Mouse (Mus musculus): ENCODE measurements around the gene Hectd3. TPM values are rescaled to one million over a fixed set of nuclear protein-coding genes. Genes with fewer than 3 reads are reported as not detected.

Hectd3 gene
- total and polyA plus RNA-seq, 2 experiments = 22.6 to 83.2 TPM

DNA sequence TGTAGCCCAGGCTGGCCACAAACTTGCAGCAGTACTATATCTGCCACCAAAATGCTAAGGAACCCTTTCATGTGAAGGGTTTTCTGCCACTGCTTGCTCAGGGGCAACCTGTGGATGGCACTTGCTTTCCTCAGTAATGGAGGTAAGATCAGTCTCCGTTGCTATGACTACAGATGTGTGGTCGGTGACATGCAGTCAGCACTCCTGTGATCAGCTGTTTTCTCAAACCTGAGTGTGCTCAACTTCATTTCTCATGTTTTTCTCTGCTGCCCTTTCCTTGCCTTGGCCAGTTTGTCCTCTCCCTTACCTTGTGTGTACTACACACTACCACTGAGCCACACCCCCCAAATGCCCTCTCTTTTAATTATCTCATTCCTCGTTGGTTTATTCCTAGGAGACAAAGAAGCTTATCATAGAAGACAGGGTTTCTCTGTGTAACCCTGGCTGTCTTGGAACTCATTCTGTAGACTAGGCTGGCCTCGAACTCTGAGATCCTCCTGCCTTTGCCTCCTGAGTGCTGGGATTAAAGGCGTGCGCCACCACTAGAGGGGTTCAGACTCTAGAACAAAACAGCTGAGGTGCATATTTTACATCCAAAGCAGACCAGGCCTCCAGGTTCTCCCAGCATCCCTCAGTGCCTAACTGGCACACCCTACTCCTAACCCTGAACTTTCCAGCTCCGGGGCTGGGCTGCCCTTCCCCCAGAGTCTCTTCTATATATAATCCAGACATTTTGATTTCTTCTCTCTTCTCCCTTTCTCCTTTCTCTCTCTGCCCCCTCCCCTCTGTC lies 10.7 kb downstream of the Hectd3 start:
- no peaks in the 10 kb centered on the region for H3K4me1 ChIP-seq (ENCODE audit: control insufficient read depth, insufficient read depth, low read length)
- no peak overlapping the region for H3K4me3 ChIP-seq (ENCODE audit: insufficient read depth, low read depth, low read length)
- WGBS = 84% methylated on average over 7 of the region's 7 CpGs
- TF ChIP-seq CTCF (IDR thresholded peaks at IDR 0.05; ENCODE audit: low read depth, low read length) (no peak), POLR2A (IDR thresholded peaks at IDR 0.05; ENCODE audit: extremely low read depth, insufficient read depth, low read length) (no peak)
- H3K79me2 ChIP-seq (ENCODE audit: control insufficient read depth, insufficient read depth, low read length) = no peaks in the 10 kb centered on the region
- H3K36me3 ChIP-seq (ENCODE audit: control insufficient read depth, insufficient read depth, low read length) = peaks cover 12% of the 10 kb centered on the region
- no peak overlapping the region for H3K27ac ChIP-seq (replicated peaks; ENCODE audit: insufficient read depth, low read depth, low read length)
- no peak overlapping the region for H3K9ac ChIP-seq (ENCODE audit: low read depth, low read length)
- H3K27me3 ChIP-seq (ENCODE audit: control insufficient read depth, insufficient read depth, low read length) = no peaks in the 10 kb centered on the region
- no peak for DNase-seq (ENCODE audit: extremely low read depth, low read depth, low spot score)

DNA sequence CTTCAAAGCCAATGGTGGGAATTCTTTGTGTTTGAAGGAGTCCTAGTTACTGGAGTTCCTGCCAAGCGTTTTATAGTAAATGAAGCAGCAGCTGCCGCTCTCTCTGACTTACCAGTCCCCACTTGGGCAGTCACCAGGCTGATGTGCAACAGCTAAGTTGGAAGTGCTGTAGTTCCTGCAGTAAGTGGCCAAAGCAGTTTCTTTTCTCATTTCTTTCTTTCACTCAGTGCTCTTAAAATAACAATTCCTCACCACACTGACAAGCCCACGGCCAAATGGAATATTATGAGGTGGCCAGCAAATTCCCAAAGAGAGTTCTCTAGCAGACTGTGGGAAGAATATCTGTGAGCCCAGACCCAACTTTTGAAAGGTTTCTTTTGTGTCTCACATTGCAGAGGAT lies 11.9 kb downstream of the Hectd3 start:
- DNase-seq (ENCODE audit: extremely low read depth, low read depth, low spot score) = no peak
- Histone ChIP-seq H3K36me3 (ENCODE audit: control insufficient read depth, insufficient read depth, low read length) (peaks cover 9% of the 10 kb centered on the region; the same call in 1 of the 2 replicates), H3K4me3 (ENCODE audit: insufficient read depth, low read depth, low read length) (no peak overlapping the region), H3K79me2 (ENCODE audit: control insufficient read depth, insufficient read depth, low read length) (no peaks in the 10 kb centered on the region), H3K27me3 (ENCODE audit: control insufficient read depth, insufficient read depth, low read length) (no peaks in the 10 kb centered on the region), H3K4me1 (ENCODE audit: control insufficient read depth, insufficient read depth, low read length) (no peaks in the 10 kb centered on the region), H3K27ac (replicated peaks; ENCODE audit: insufficient read depth, low read depth, low read length) (no peak overlapping the region), H3K9ac (ENCODE audit: low read depth, low read length) (no peak overlapping the region)
- 78% methylated on average over 3 of the region's 3 CpGs for WGBS
- TF ChIP-seq POLR2A (IDR thresholded peaks at IDR 0.05; ENCODE audit: extremely low read depth, insufficient read depth, low read length) = no peak
- no peak for TF ChIP-seq CTCF (IDR thresholded peaks at IDR 0.05; ENCODE audit: low read depth, low read length)

DNA sequence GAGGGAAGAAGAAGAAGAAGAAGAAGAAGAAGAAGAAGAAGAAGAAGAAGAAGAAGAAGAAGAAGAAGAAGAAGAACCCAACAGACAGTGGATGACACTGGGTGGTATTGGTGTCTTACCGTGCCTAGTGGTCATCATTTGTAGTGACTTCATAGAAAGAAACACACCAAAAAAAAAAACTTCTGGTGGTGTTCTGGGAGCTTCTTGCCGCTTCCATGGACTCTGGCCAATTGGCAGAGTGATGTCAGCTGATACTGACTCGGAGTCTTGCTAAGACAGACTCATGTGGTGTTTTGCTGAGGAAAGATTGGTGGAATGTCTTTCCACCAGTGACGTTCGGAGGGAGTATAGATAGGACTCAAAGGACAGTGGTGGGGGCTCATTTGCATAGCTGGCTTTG lies 15.1 kb downstream of the Hectd3 start:
- H3K36me3 ChIP-seq (ENCODE audit: control insufficient read depth, insufficient read depth, low read length) = no peaks in the 10 kb centered on the region
- no peaks in the 10 kb centered on the region for H3K27me3 ChIP-seq (ENCODE audit: control insufficient read depth, insufficient read depth, low read length)
- WGBS = 80% methylated on average over 5 of the region's 5 CpGs
- TF ChIP-seq POLR2A (IDR thresholded peaks at IDR 0.05; ENCODE audit: extremely low read depth, insufficient read depth, low read length) = no peak
- no peak for TF ChIP-seq CTCF (IDR thresholded peaks at IDR 0.05; ENCODE audit: low read depth, low read length)
- H3K79me2 ChIP-seq (ENCODE audit: control insufficient read depth, insufficient read depth, low read length) = no peaks in the 10 kb centered on the region
- no peak for DNase-seq (ENCODE audit: extremely low read depth, low read depth, low spot score)
- H3K4me3 ChIP-seq (ENCODE audit: insufficient read depth, low read depth, low read length) = no peak overlapping the region
- no peaks in the 10 kb centered on the region for H3K4me1 ChIP-seq (ENCODE audit: control insufficient read depth, insufficient read depth, low read length)
- H3K27ac ChIP-seq (replicated peaks; ENCODE audit: insufficient read depth, low read depth, low read length) = no peak overlapping the region
- no peak overlapping the region for H3K9ac ChIP-seq (ENCODE audit: low read depth, low read length)

DNA sequence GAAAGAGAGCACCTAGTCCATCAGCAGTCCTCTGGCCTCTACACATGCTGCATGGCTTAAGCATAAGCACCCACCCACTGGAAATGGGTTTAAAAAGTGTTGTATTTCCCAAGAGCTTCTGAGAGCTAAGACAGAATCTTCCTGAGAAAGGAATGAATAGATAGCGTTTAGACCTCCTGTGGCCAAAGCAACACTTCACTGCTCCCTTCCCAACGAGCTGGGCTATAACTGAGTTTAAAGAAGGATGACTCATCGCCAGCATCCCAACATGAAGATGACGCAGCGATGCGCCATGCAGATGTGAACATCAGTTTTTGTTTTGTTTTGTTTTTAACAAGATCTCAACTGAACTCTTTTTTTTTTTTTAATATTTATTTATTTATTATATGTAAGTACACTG lies 18.5 kb downstream of the Hectd3 start:
- H3K79me2 ChIP-seq (ENCODE audit: control insufficient read depth, insufficient read depth, low read length) = no peaks in the 10 kb centered on the region
- TF ChIP-seq CTCF (IDR thresholded peaks at IDR 0.05; ENCODE audit: low read depth, low read length) = no peak
- no peak for TF ChIP-seq POLR2A (IDR thresholded peaks at IDR 0.05; ENCODE audit: extremely low read depth, insufficient read depth, low read length)
- DNase-seq (ENCODE audit: extremely low read depth, low read depth, low spot score) = no peak
- H3K36me3 ChIP-seq (ENCODE audit: control insufficient read depth, insufficient read depth, low read length) = no peaks in the 10 kb centered on the region
- no peak overlapping the region for H3K9ac ChIP-seq (ENCODE audit: low read depth, low read length)
- H3K27me3 ChIP-seq (ENCODE audit: control insufficient read depth, insufficient read depth, low read length) = no peaks in the 10 kb centered on the region
- 86% methylated on average over 6 of the region's 6 CpGs for WGBS
- no peak overlapping the region for H3K27ac ChIP-seq (replicated peaks; ENCODE audit: insufficient read depth, low read depth, low read length)
- no peaks in the 10 kb centered on the region for H3K4me1 ChIP-seq (ENCODE audit: control insufficient read depth, insufficient read depth, low read length)
- H3K4me3 ChIP-seq (ENCODE audit: insufficient read depth, low read depth, low read length) = no peak overlapping the region

DNA sequence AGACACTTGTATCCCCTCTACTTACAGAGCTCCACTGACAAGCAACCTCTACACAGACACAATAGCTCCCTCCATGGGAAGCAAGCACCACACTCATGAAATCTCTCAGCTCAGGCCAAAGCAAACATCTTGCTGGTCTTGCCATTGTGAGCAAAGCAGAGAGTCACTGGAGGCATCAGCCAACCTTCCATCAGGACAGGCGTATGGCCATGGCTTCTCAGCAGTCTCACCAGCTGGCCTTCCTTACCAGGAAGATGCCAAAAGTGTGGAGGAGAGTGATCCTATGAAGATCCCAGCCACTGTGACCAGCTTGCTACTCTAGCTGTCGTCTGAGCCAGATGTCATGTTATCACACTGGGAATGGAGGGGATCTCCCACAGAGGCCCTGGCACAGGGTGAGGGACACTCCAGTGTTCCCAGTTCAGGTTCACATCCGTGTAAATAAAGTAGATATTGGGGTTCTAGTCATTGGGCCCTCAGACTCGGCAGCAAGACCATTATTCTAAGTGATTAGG lies 19.8 kb downstream of the Hectd3 start:
- DNase-seq (ENCODE audit: extremely low read depth, low read depth, low spot score) = no peak
- Histone ChIP-seq H3K4me1 (ENCODE audit: control insufficient read depth, insufficient read depth, low read length) (0 out of 2 replicates have a peak, but pooled peaks cover 2% of the 10 kb centered on the region), H3K27me3 (ENCODE audit: control insufficient read depth, insufficient read depth, low read length) (no peaks in the 10 kb centered on the region), H3K79me2 (ENCODE audit: control insufficient read depth, insufficient read depth, low read length) (no peaks in the 10 kb centered on the region), H3K4me3 (ENCODE audit: insufficient read depth, low read depth, low read length) (no peak overlapping the region), H3K9ac (ENCODE audit: low read depth, low read length) (no peak overlapping the region), H3K36me3 (ENCODE audit: control insufficient read depth, insufficient read depth, low read length) (no peaks in the 10 kb centered on the region), H3K27ac (replicated peaks; ENCODE audit: insufficient read depth, low read depth, low read length) (no peak overlapping the region)
- 62% methylated on average over 4 of the region's 4 CpGs for WGBS
- TF ChIP-seq POLR2A (IDR thresholded peaks at IDR 0.05; ENCODE audit: extremely low read depth, insufficient read depth, low read length) = no peak
- TF ChIP-seq CTCF (IDR thresholded peaks at IDR 0.05; ENCODE audit: low read depth, low read length) = no peak

DNA sequence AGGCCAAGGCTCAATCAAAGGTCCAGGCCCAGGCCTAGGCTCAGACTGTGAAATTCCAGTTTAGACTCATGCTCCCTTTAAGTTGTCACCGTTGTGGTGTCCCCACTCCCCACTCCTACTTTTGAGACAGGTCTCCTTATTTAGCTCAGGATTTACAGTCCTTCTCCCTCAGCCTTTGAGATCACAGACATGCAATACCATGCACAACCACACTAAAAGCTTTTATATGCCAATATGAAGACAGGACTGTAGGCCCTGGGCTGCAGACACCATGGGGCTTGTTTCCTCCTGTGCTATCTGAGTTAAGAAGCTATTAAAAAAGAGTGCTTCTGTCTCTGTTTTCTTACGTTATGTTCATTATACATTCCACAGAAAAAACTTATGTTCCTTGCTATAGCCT lies 22.6 kb downstream of the Hectd3 start:
- WGBS = 86% methylated on average over 2 of the region's 2 CpGs
- Histone ChIP-seq H3K9ac (ENCODE audit: low read depth, low read length) (no peak overlapping the region), H3K79me2 (ENCODE audit: control insufficient read depth, insufficient read depth, low read length) (0 out of 2 replicates have a peak, but pooled peaks cover 4% of the 10 kb centered on the region), H3K4me3 (ENCODE audit: insufficient read depth, low read depth, low read length) (no peak overlapping the region), H3K27ac (replicated peaks; ENCODE audit: insufficient read depth, low read depth, low read length) (no peak overlapping the region), H3K4me1 (ENCODE audit: control insufficient read depth, insufficient read depth, low read length) (0 out of 2 replicates have a peak, but pooled peaks cover 3% of the 10 kb centered on the region), H3K36me3 (ENCODE audit: control insufficient read depth, insufficient read depth, low read length) (peaks cover 3% of the 10 kb centered on the region; the same call in 1 of the 2 replicates), H3K27me3 (ENCODE audit: control insufficient read depth, insufficient read depth, low read length) (no peaks in the 10 kb centered on the region)
- TF ChIP-seq POLR2A (IDR thresholded peaks at IDR 0.05; ENCODE audit: extremely low read depth, insufficient read depth, low read length) (no peak), CTCF (IDR thresholded peaks at IDR 0.05; ENCODE audit: low read depth, low read length) (no peak)
- DNase-seq (ENCODE audit: extremely low read depth, low read depth, low spot score) = no peak
